Mouse (Mus musculus) neural tube, embryonic 15.5 days (tissue): Measurements from ENCODE around the gene 6430550D23Rik. TPM values are rescaled to one million over a fixed set of nuclear protein-coding genes. Genes with fewer than 3 reads are reported as not detected.
A peak's percentile ranks its signal among the peaks of the same experiment; 100 is the strongest.

Experiments used
- ATAC-seq: fragments of 200-750 bp; cut with Nextera tagmentation; 2 replicates; pipeline ENCODE4 v1.8.0; 2017; ENCODE audit warnings: mild to moderate bottlenecking, moderate TSS enrichment, moderate library complexity; ENCODE audit not compliant: low FRiP score
- H3K27ac ChIP-seq: fragments of 300-500 bp; sonication (generic); replicated peaks from 2 replicates; pipeline ENCODE4 v1.5.1; 2015; ENCODE audit warnings: mild to moderate bottlenecking, inconsistent platforms
- H3K27me3 ChIP-seq: fragments of 300-500 bp; sonication (generic); replicated peaks from 2 replicates; pipeline ENCODE4 v1.6.1; 2015; ENCODE audit warnings: inconsistent platforms
- H3K36me3 ChIP-seq: fragments of 300-500 bp; sonication (generic); 2 replicates; pipeline ENCODE4 v1.6.1; 2015; ENCODE audit warnings: inconsistent platforms
- H3K4me1 ChIP-seq: fragments of 300-500 bp; sonication (generic); 2 replicates; pipeline ENCODE4 v1.6.1; 2015; ENCODE audit warnings: inconsistent platforms
- H3K4me2 ChIP-seq: fragments of 300-500 bp; sonication (generic); 2 replicates; pipeline ENCODE4 v1.6.1; 2015; ENCODE audit warnings: inconsistent platforms, mild to moderate bottlenecking, moderate library complexity
- H3K4me3 ChIP-seq: fragments of 300-500 bp; sonication (generic); replicated peaks from 2 replicates; pipeline ENCODE4 v1.5.1; 2015; ENCODE audit warnings: mild to moderate bottlenecking, inconsistent platforms
- H3K9ac ChIP-seq: fragments of 300-500 bp; sonication (generic); replicated peaks from 2 replicates; pipeline ENCODE4 v1.6.1; 2015; ENCODE audit warnings: mild to moderate bottlenecking, inconsistent platforms
- H3K9me3 ChIP-seq: fragments of 300-500 bp; sonication (generic); replicated peaks from 2 replicates; pipeline ENCODE4 v1.6.1; 2016; ENCODE audit warnings: inconsistent platforms
- WGBS: fragments of 180-500 bp; shearing (Covaris S2); methylation state at CpG from one replicate; pipeline ENCODE4 v1.1.7; 2015; ENCODE audit warnings: mixed read lengths; 5-methylcytosine and 5-hydroxymethylcytosine counted together
- polyA plus RNA-seq: library from polyadenylated mRNA; unstranded; fragments of >200 nt; fragmentation: Nextera tagmentation; extraction: Ambion mirVana; gene quantifications from 2 replicates; pipeline ENCODE4 v1.2.1, GENCODE M21; 2015

The 6430550D23Rik gene
- 1.6 and 2.1 TPM in 2 replicates for polyA plus RNA-seq

DNA sequence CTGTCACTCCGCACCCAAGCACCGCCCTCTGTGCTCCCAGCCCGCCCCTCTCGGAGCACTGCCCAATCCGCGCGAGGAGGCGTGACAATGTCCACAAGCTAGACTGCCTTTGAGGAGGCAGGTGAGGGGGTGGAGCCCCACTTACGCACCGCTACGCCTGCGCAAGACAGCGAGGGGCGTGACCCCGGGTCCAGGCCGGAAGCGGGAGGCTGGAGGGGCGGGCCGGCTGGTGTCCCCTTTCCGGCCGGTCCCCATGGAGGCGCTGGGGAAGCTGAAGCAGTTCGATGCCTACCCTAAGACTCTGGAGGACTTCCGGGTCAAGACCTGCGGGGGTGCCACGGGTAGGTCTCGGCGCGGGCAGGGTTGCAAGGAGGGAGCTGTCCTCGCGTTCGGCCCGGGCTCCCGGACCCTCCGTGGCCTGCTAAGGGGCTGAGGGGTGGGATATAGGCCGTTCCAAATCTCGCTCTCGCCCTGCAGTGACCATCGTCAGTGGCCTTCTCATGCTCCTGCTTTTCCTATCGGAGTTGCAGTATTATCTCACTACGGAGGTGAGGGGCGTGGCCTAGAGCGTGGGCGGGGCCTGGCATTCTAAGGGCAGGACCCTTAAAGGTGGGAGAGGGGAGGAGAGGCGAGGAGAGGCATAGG, at the start of gene 6430550D23Rik, which contains the start of gene Ergic3:
TSS of gene 6430550D23Rik (minus strand) at position 90 of the 645 bp plus-strand sequence.
TSS of gene Ergic3 (plus strand) at position 158 of the 645 bp plus-strand sequence.
- peak within 1 kb of the TSS; percentile 95 for H3K4me3 ChIP-seq
- under 1% methylated on average over 44 of the region's 45 CpGs for WGBS
- peak; percentile 100 for ATAC-seq
- peak within 1 kb of the TSS; percentile 82 for H3K27ac ChIP-seq
- H3K9ac ChIP-seq = peak within 1 kb of the TSS; percentile 80
- no peaks in the 10 kb centered on the region for H3K27me3 ChIP-seq
- H3K4me2 ChIP-seq = peak within 1 kb of the TSS; percentile 80
- H3K9me3 ChIP-seq = no peaks in the 10 kb centered on the region
- H3K36me3 ChIP-seq = peaks cover 33% of the 10 kb centered on the region
- H3K4me1 ChIP-seq = peaks cover 16% of the 10 kb centered on the region

DNA sequence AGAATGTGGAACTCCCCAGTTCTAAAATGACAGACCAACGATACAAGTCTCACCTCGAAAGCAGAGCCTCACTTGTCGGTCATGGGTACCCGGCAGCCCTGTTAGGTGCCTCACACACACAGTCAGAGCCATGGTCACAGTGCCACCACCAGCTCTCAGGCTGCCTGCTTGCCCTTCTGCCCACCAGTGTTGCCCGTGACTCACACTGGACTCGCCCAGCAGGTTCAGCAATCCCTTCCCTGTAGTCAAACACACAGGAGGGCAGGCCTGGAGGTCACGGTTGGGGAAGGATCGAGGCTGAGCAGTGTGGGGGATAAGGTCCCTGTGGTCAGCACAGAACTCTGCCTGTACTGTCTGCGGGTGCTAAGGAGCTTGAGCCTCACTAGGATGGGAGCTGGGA, 45.0 kb upstream of the 6430550D23Rik start, which contains the start of gene Fer1l4:
TSS of gene Fer1l4 (minus strand) at position 132 of the 400 bp plus-strand sequence.
- no peak within 1 kb of the TSS for H3K4me2 ChIP-seq
- no peaks in the 10 kb centered on the region for H3K4me1 ChIP-seq
- H3K27me3 ChIP-seq = no peaks in the 10 kb centered on the region
- no peaks in the 10 kb centered on the region for H3K9me3 ChIP-seq
- no peak for ATAC-seq
- WGBS = 86% methylated on average over 9 of the region's 9 CpGs
- H3K4me3 ChIP-seq = no peak within 1 kb of the TSS
- no peak within 1 kb of the TSS for H3K27ac ChIP-seq
- H3K36me3 ChIP-seq = no peaks in the 10 kb centered on the region
- H3K9ac ChIP-seq = no peak within 1 kb of the TSS

DNA sequence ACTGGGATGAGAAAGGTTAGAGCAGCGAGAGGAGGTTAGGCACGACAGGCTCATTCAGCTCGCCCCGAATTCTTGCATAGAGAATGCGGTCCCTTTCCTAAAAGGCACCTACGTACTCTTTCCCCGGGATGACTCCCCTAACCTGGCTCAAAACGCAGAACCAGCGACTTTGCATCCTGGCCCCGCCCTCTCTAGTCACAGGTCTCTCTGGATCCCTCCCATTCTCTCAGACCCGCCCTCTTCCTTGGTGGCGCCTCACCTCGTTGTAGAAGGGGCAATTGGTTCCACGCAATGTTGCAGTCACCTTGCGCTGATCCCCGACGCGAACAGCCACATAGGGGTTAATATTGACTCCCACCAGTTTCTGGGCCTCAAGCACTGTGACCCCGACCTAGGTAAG, 40.2 kb upstream of the 6430550D23Rik start:
- Histone ChIP-seq H3K9me3 (no peaks in the 10 kb centered on the region), H3K27ac (no peak overlapping the region), H3K36me3 (no peaks in the 10 kb centered on the region), H3K4me2 (peak overlapping the region; percentile 32), H3K9ac (no peak overlapping the region), H3K27me3 (peaks cover 8% of the 10 kb centered on the region; the same call in 1 of the 2 replicates), H3K4me3 (no peak overlapping the region), H3K4me1 (no peaks in the 10 kb centered on the region)
- WGBS = 6% methylated on average over 19 of the region's 19 CpGs
- no peak for ATAC-seq

DNA sequence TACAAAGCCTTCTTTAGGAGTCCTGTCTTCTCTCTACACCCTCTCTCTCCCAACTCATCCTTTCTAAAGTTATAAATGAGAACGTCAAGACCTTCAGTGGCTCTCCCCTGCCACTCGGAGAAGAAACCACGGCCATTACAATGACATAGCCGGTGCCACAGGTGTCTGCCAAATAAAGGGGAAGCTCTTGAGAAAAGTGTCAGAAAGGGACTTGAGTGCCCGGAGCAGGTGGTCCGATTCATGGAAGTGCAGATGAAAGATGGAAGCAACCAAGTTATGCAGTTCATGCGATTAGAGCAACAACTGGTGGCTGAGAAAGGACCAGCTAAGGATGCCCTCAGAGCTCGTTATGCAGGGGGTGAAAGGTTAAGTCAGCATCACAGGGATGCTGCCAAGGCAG, 35.1 kb upstream of the 6430550D23Rik start:
- no peak for ATAC-seq
- WGBS = 84% methylated on average over 8 of the region's 8 CpGs
- no peaks in the 10 kb centered on the region for H3K36me3 ChIP-seq

DNA sequence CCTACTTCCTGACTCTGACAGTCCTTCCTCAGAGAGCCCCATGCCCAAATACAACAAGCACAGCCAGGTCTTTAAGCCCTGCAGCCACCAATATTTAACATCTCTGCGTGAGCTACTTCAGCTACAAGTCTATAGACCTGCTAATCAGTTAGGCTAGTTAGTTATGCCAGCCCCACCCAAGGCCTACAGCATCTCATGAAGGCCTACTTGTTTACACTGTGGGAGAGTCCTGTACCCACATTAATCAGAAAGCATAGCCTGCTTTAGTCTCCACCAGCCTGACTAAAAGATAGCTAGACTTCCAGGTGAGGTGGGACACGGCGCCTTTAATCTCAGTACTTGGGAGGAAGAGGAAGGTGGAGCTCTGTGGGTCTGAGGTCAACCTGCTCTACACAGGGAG, 31.6 kb upstream of the 6430550D23Rik start:
- H3K9me3 ChIP-seq = no peaks in the 10 kb centered on the region
- no peak for ATAC-seq
- H3K4me1 ChIP-seq = no peaks in the 10 kb centered on the region
- 92% methylated on average over 3 of the region's 3 CpGs for WGBS
- no peaks in the 10 kb centered on the region for H3K27me3 ChIP-seq
- H3K9ac ChIP-seq = no peak overlapping the region
- no peak overlapping the region for H3K4me2 ChIP-seq
- no peaks in the 10 kb centered on the region for H3K36me3 ChIP-seq
- no peak overlapping the region for H3K4me3 ChIP-seq
- H3K27ac ChIP-seq = no peak overlapping the region

More for the DNA sequence above, 35.1 kb upstream of the 6430550D23Rik start:
- peaks cover 8% of the 10 kb centered on the region; the same call in 1 of the 2 replicates for H3K27me3 ChIP-seq
- H3K4me2 ChIP-seq = no peak overlapping the region
- H3K4me1 ChIP-seq = no peaks in the 10 kb centered on the region
- H3K9me3 ChIP-seq = no peaks in the 10 kb centered on the region
- H3K4me3 ChIP-seq = no peak overlapping the region
- no peak overlapping the region for H3K27ac ChIP-seq
- H3K9ac ChIP-seq = no peak overlapping the region

DNA sequence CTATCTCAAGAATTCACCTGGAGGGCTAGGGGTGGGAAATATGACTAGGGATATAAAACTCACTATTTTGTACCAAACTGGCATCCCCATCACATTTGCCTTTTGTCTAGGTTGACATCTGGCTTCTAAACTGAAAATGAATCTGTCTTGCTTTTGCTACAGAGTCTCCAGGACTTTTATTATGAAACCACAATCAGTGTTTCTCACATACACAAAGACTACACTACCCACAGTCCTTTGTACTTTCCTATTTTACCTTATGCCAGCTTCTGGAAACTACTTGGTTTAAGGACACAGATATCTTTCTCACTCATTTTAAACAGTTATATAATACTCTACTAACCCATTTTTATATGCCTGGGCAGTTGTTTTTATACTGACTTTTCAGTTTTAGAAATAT, 17.7 kb upstream of the 6430550D23Rik start:
- Histone ChIP-seq H3K27me3 (no peaks in the 10 kb centered on the region), H3K9ac (no peak overlapping the region), H3K4me3 (no peak overlapping the region), H3K36me3 (peaks cover 1% of the 10 kb centered on the region; the same call in 1 of the 2 replicates), H3K27ac (no peak overlapping the region), H3K4me1 (no peaks in the 10 kb centered on the region), H3K4me2 (no peak overlapping the region), H3K9me3 (no peaks in the 10 kb centered on the region)
- no peak for ATAC-seq

DNA sequence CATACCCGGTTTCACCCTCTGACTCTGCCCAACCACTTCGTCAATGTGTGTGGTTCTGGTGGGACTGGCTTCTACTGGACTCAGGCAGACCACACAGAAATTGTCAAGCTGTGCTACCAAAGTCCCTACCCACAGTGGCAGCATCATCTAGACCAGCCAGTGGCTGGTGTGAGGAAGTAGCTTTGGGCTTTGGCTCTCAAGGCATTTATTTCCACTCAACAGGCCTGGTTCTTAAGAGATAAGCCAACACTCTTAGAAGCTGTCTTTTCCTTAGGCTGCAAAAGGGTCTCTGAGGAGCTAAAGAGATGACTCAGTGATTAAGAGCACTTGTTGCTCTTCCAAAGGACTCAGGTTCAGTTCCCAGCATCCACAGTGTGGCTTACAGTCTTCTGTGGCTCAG, 14.0 kb upstream of the 6430550D23Rik start:
- Histone ChIP-seq H3K9me3 (no peaks in the 10 kb centered on the region), H3K4me2 (no peak overlapping the region), H3K4me1 (no peaks in the 10 kb centered on the region), H3K9ac (no peak overlapping the region), H3K27me3 (no peaks in the 10 kb centered on the region), H3K36me3 (peaks cover 36% of the 10 kb centered on the region), H3K4me3 (no peak overlapping the region), H3K27ac (no peak overlapping the region)
- ATAC-seq = no peak
- WGBS = 87% methylated on average over 2 of the region's 2 CpGs

DNA sequence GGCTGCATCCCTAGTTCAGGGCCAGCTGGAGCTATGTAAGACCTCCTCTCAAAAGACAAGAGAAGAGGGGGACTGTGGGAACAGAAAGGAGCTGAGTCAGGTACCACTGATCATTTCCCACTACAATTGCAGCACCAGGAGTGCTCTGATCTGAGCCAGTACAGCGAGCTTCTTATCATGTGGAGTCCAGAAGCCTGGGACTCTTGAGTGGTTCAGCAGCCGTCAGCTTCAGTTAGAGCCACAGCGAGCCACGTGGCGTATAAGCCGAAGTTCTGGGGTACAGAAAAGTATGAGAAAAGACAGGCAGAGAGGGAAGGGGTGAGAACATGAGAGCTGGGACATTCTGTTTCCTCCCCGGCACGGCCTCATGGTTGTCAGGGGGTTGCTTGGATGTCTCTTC, 13.4 kb upstream of the 6430550D23Rik start:
- no peaks in the 10 kb centered on the region for H3K27me3 ChIP-seq
- H3K4me1 ChIP-seq = no peaks in the 10 kb centered on the region
- no peak overlapping the region for H3K4me3 ChIP-seq
- no peak overlapping the region for H3K4me2 ChIP-seq
- H3K9ac ChIP-seq = no peak overlapping the region
- H3K9me3 ChIP-seq = no peaks in the 10 kb centered on the region
- 92% methylated on average over 8 of the region's 8 CpGs for WGBS
- H3K36me3 ChIP-seq = peaks cover 42% of the 10 kb centered on the region
- H3K27ac ChIP-seq = no peak overlapping the region
- ATAC-seq = no peak

DNA sequence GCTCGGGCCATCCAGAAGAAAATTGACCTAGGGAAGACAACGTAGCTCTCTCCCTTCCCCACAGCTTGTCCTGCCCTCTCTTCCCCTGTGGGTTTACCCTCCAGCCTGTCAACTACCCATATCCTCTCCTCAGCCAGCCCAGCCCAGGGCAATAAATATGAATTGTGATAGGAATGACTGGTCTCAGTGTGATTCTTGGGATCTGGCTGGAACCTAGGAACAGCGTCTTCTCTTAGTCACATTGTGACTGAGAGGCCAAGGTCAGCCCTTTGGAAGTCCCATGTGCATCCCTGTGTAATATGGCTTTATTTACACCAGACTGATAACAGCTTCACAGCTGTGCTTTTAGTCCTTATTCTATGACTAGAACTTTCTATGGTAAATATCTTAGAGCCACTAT, 10.3 kb upstream of the 6430550D23Rik start:
- WGBS = 93% methylated on average over 3 of the region's 3 CpGs
- Histone ChIP-seq H3K27ac (no peak overlapping the region), H3K36me3 (peaks cover 73% of the 10 kb centered on the region), H3K27me3 (no peaks in the 10 kb centered on the region), H3K4me2 (no peak overlapping the region), H3K9me3 (no peaks in the 10 kb centered on the region), H3K4me3 (no peak overlapping the region), H3K9ac (no peak overlapping the region), H3K4me1 (no peaks in the 10 kb centered on the region)
- ATAC-seq = no peak

DNA sequence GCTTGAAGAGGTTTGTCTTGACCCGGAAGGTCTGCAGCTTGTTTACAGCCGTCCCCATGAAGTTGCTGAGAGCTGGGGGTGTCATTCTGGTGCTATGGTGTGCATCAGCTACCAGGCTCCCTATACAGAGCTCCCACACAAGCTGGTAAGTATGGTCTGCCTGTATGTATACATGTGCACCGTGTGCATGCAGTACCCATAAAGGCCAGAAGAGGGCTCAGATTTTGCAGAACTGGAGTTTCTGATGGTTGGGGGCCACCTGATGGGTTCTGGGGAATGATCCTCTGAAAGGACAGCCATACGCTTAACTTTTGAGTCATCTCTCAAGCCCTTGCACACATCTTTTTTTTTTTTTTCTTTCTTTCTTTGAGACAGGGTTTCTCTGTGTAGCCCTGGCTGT, 2.4 kb downstream of the 6430550D23Rik start:
- Histone ChIP-seq H3K27me3 (no peaks in the 10 kb centered on the region), H3K9me3 (no peaks in the 10 kb centered on the region), H3K4me2 (no peak overlapping the region), H3K27ac (no peak overlapping the region), H3K36me3 (peaks cover 12% of the 10 kb centered on the region), H3K4me3 (no peak overlapping the region), H3K4me1 (peaks cover 16% of the 10 kb centered on the region), H3K9ac (no peak overlapping the region)
- WGBS = 93% methylated on average over 4 of the region's 4 CpGs
- ATAC-seq = no peak

DNA sequence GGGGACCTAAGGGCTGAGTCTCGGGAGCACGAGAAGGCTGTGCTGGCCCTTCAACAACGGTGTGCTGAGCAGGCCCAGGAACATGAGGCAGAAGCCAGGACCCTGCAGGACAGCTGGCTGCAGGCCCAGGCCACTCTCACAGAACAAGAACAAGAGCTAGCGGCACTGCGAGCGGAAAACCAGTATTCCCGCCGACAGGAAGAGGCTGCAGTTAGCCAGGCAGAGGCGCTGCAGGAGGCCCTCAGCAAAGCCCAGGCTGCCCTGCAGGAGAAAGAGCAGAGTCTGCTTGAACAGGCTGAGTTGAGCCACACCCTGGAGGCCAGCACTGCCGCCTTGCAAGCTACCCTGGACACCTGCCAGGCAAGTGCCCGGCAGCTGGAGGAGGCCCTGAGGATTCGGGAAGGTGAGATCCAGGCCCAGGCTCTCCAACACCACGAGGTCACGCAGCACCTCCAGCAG, 15.9 kb downstream of the 6430550D23Rik start:
- Histone ChIP-seq H3K4me1 (no peaks in the 10 kb centered on the region), H3K27me3 (no peaks in the 10 kb centered on the region), H3K9ac (no peak overlapping the region), H3K4me2 (no peak overlapping the region), H3K27ac (no peak overlapping the region), H3K4me3 (no peak overlapping the region), H3K36me3 (peaks cover 96% of the 10 kb centered on the region), H3K9me3 (no peaks in the 10 kb centered on the region)
- ATAC-seq = no peak
- WGBS = 80% methylated on average over 14 of the region's 14 CpGs

DNA sequence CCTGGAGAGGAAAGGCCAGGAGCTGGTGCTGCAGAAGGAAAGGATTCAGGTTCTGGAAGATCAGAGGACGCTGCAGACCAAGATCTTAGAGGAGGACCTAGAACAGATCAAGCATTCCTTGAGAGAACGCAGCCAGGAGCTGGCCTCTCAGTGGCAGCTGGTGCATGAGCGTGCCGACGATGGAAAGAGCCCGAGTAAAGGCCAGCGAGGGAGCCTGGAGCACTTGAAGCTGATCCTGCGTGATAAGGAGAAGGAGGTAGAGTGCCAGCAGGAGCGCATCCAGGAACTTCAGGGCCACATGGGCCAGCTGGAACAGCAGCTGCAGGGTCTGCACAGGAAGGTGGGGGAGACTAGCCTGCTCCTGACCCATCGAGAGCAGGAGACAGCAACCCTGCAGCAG, 16.6 kb downstream of the 6430550D23Rik start:
- no peak overlapping the region for H3K4me3 ChIP-seq
- peaks cover 96% of the 10 kb centered on the region for H3K36me3 ChIP-seq
- no peak overlapping the region for H3K27ac ChIP-seq
- H3K4me2 ChIP-seq = no peak overlapping the region
- 95% methylated on average over 10 of the region's 10 CpGs for WGBS
- H3K4me1 ChIP-seq = no peaks in the 10 kb centered on the region
- ATAC-seq = no peak
- no peaks in the 10 kb centered on the region for H3K9me3 ChIP-seq
- no peak overlapping the region for H3K9ac ChIP-seq
- H3K27me3 ChIP-seq = no peaks in the 10 kb centered on the region
